ENCODE assay signal across 10 mouse cellular contexts in the genomic region with DNA sequence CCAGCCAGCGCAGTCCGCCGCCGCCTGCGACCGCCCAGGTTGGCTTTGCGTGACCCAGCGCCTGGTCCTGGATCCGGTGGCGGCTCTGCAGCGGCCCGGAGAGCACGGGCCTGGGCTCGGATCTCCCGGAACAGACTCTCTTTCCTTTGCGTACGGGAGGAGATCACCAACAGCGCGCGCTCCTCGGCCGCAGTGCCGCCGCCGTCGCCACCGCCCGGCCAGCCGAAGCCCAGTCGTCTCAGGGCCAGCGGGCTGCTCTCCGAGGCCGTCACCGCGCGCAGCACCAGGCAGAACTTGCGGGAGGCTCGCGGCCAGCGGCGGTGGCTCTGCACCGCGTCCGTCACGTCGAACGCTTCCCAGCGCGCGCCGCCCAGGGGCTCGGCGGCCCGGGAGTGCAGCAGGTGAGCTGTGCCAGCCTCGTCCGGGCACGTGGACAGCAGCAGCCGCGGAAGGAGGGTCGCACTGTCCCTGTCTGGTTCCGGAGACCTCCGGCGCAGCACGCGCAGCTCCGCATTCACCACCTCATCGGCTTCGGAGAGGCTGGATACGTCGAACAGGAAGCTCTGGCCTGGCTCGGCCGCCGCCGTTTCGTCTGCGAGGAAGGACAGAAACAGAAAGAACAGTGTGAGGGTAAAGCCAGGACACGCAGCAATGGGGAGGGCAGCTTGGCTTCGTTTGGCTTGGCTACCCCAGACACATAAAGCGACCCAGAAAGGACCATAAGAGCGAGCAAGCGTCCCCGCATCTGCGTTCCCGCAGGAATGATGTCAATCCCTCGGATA. TPM values are rescaled to one million over a fixed set of nuclear protein-coding genes. Genes with fewer than 3 reads are reported as not detected.
DNase-seq lines count a peak whose midpoint lies in the region; ATAC-seq and TF ChIP-seq lines count a peak whose summit lies in the region.
"Had no signal": no experiment of that assay in that cellular context is flagged by ENCODE, and none has a peak within 500 bp of the region (broad histone marks: within the 10 kb centered on the region; RNA-seq: fewer than 3 reads in every experiment).

No protein-coding gene starts in this region.

- H3K4me3 ChIP-seq in forebrain, embryonic 15.5 days = peak overlapping the region; percentile 36
- H3K4me3 ChIP-seq in liver, embryonic 14.5 days (ENCODE audit: insufficient read depth in 1 of 2, low read depth in 2 of 2, low read length in 2 of 2) = peak overlapping the region in 1 of 2 experiments; percentile 5; a peak in 2 of 4 replicates
- H3K4me3 ChIP-seq in cerebellum, adult 2 months (replicated peaks; ENCODE audit: insufficient read depth, low read depth, low read length) = no peak overlapping the region

- H3K27me3 ChIP-seq in forebrain, embryonic 15.5 days = peaks cover 86% of the 10 kb centered on the region
- H3K27me3 ChIP-seq in liver, embryonic 14.5 days (ENCODE audit: control insufficient read depth, insufficient read depth, low read length) = peaks cover 75% of the 10 kb centered on the region
- peaks cover 8% of the 10 kb centered on the region; the same call in 1 of the 2 replicates for H3K27me3 ChIP-seq in cerebellum, adult 2 months (ENCODE audit: control insufficient read depth, insufficient read depth, low read length)

- intact Hi-C loops in left cerebral cortex, postnatal 14 days (cut with DNase I) = no loop called here

- ATAC-seq in forebrain, embryonic 15.5 days (replicated peaks) = 0 out of 2 replicates have a peak, but pooled peaks have one; percentile 7
- ATAC-seq in liver, embryonic 14.5 days (ENCODE audit: insufficient read depth) = no peak

- no peak for TF ChIP-seq EP300 in liver, embryonic 14.5 days (IDR thresholded peaks at IDR 0.05; ENCODE audit: low read depth)

- no peak for TF ChIP-seq CTCF in liver, embryonic 14.5 days (IDR thresholded peaks at IDR 0.05; ENCODE audit: low read depth)
- TF ChIP-seq CTCF in cerebellum, adult 2 months (IDR thresholded peaks at IDR 0.05; ENCODE audit: borderline replicate concordance, insufficient read depth, low read depth, low read length) = no peak

- H3K4me2 ChIP-seq in forebrain, embryonic 15.5 days (replicated peaks) = peak overlapping the region; percentile 49
- H3K4me2 ChIP-seq in liver, embryonic 14.5 days (ENCODE audit: low read depth) = peak overlapping the region; percentile 3; the same call in 1 of the 2 replicates

- H3K4me1 ChIP-seq in forebrain, embryonic 15.5 days = peaks cover 34% of the 10 kb centered on the region
- H3K4me1 ChIP-seq in liver, embryonic 14.5 days (replicated peaks; ENCODE audit: control insufficient read depth in 2 of 2, insufficient read depth in 2 of 2, low read length in 1 of 2) = no peaks in the 10 kb centered on the region; a peak in 1 of 4 replicates
- H3K4me1 ChIP-seq in cerebellum, adult 2 months (ENCODE audit: control insufficient read depth, insufficient read depth, low read length) = no peaks in the 10 kb centered on the region

- TF ChIP-seq POLR2A in cerebellum, adult 2 months (IDR thresholded peaks at IDR 0.05; ENCODE audit: borderline replicate concordance, insufficient read depth, low read length) = no peak

- no peak overlapping the region for H3K9ac ChIP-seq in forebrain, embryonic 15.5 days (replicated peaks)
- H3K9ac ChIP-seq in liver, embryonic 14.5 days (replicated peaks) = no peak overlapping the region

- H3K36me3 ChIP-seq in forebrain, embryonic 15.5 days = no peaks in the 10 kb centered on the region
- no peaks in the 10 kb centered on the region for H3K36me3 ChIP-seq in liver, embryonic 14.5 days (replicated peaks; ENCODE audit: control insufficient read depth, insufficient read depth, low read depth)

- 2% methylated on average over 81 of the region's 85 CpGs for WGBS in forebrain, embryonic 15.5 days
- WGBS in liver, embryonic 14.5 days (ENCODE audit: insufficient replicate concordance) = 3% methylated on average over 82 of the region's 85 CpGs
- WGBS in cerebellum, adult 2 months = 3% methylated on average over 75 of the region's 85 CpGs

- H3K27ac ChIP-seq in forebrain, embryonic 15.5 days (replicated peaks) = no peak overlapping the region
- no peak overlapping the region for H3K27ac ChIP-seq in liver, embryonic 14.5 days
- no peak overlapping the region for H3K27ac ChIP-seq in cerebellum, adult 2 months (ENCODE audit: insufficient read depth, low read length)

- no peaks in the 10 kb centered on the region for H3K9me3 ChIP-seq in forebrain, embryonic 15.5 days
- no peaks in the 10 kb centered on the region for H3K9me3 ChIP-seq in liver, embryonic 14.5 days (ENCODE audit: control insufficient read depth, low read length)

- DNase-seq in retina, postnatal 1 day = peak; percentile 40
- DNase-seq in retina, embryonic 14.5 days (ENCODE audit: low spot score) = no peak
- no peak for DNase-seq in liver, embryonic 14.5 days (ENCODE audit: low read depth in 3 of 3, low spot score in 3 of 3)
- no peak for DNase-seq in cerebellum, adult 2 months
- DNase-seq in spleen, postnatal 10 days (ENCODE audit: low spot score in 2 of 2) = no peak
- DNase-seq in left cerebral cortex, postnatal 14 days (ENCODE audit: low spot score in 2 of 2) = no peak
- DNase-seq: adrenal gland, postnatal 14 days had no signal

RNA-seq across cellular contexts. Expression of a gene that starts 3.2 kb away (rescaled TPM):
- polyA plus RNA-seq in forebrain, embryonic 15.5 days (2015; fragmentation: Nextera tagmentation; extraction: Ambion mirVana) = 0.13 and 0.19 TPM in 2 replicates
- polyA plus RNA-seq in liver, embryonic 14.5 days (2012; rRNA removed) = not detected in 2 replicates
- polyA plus RNA-seq in liver, embryonic 14.5 days (2014; fragmentation: Nextera tagmentation; extraction: Ambion mirVana) = not detected in 2 replicates
- 0.07 and 0.44 TPM in 2 replicates for polyA plus RNA-seq in cerebellum, adult 2 months (2012; rRNA removed)
- total RNA-seq in left cerebral cortex, postnatal 14 days (2021) = under 1 TPM; 0.48 to 0.63 TPM
- total RNA-seq: adrenal gland, postnatal 14 days; hematopoietic stem cell, adult 5-6 weeks; neutrophil, adult 5-6 weeks had no signal

RNA-seq across cellular contexts. Expression of a gene that starts 14.7 kb away (rescaled TPM):
- 11.0 and 11.6 TPM in 2 replicates for polyA plus RNA-seq in forebrain, embryonic 15.5 days (2015; fragmentation: Nextera tagmentation; extraction: Ambion mirVana)
- 2.4 and 2.7 TPM in 2 replicates for polyA plus RNA-seq in liver, embryonic 14.5 days (2012; rRNA removed)
- polyA plus RNA-seq in liver, embryonic 14.5 days (2014; fragmentation: Nextera tagmentation; extraction: Ambion mirVana) = 2.1 and 2.3 TPM in 2 replicates
- 14.7 and 15.8 TPM in 2 replicates for polyA plus RNA-seq in cerebellum, adult 2 months (2012; rRNA removed)
- total RNA-seq in left cerebral cortex, postnatal 14 days (2021) = 10 to 100 TPM; 10.6 to 11.0 TPM
